Mouse (Mus musculus) neural tube, embryonic 10.5 days (tissue): ENCODE measurements around the gene Gm3047.
"Not testable (repeated sequence)": the region's sequence is repeated elsewhere in the genome, so short reads cannot be mapped to it uniquely, and the experiment has no call there.

Source experiments
- DNase-seq: peaks from one replicate; pipeline ENCODE4 v3.0.0-alpha.2; 2017; ENCODE audit warnings: low spot score; ENCODE audit errors: extremely low spot score

The Gm3047 gene

GRCm38 (mm10) chr14:4555105-4555504, at the start of gene Gm3047:
TSS of gene Gm3047 (plus strand) at chr14:4555405.
- not testable (repeated sequence) for DNase-seq
